Mouse (Mus musculus): ENCODE results near the gene Gnb5.
A peak's percentile ranks its signal among the peaks of the same experiment; 100 is the strongest.
"Not testable (repeated sequence)": the region's sequence is repeated elsewhere in the genome, so short reads cannot be mapped to it uniquely, and the experiment has no call there.

The Gnb5 gene

GRCm38 (mm10) chr9:75357087-75357654, 51.1 kb downstream of the Gnb5 start:
- no peak for DNase-seq (ENCODE audit: inconsistent ontology term)

GRCm38 (mm10) chr9:75361699-75362098, 55.6 kb downstream of the Gnb5 start:
- peak; percentile 62 for DNase-seq (ENCODE audit: inconsistent ontology term)

- DNase-seq (ENCODE audit: inconsistent ontology term), result no peak
Measured at GRCm38 (mm10) chr9:75362201-75362600, 56.1 kb downstream of the Gnb5 start.

- no peak for DNase-seq (ENCODE audit: inconsistent ontology term)
Measured at GRCm38 (mm10) chr9:75363001-75363400, 56.9 kb downstream of the Gnb5 start.

GRCm38 (mm10) chr9:75363702-75364101, 57.6 kb downstream of the Gnb5 start:
- not testable (repeated sequence) for DNase-seq (ENCODE audit: inconsistent ontology term)

- no peak for DNase-seq (ENCODE audit: inconsistent ontology term)
Measured at GRCm38 (mm10) chr9:75365195-75365594, 59.1 kb downstream of the Gnb5 start.

GRCm38 (mm10) chr9:75366191-75366590, 60.1 kb downstream of the Gnb5 start:
- peak; percentile 42 for DNase-seq (ENCODE audit: inconsistent ontology term)

- DNase-seq (ENCODE audit: inconsistent ontology term), result no peak
Measured at GRCm38 (mm10) chr9:75368779-75369178, 62.7 kb downstream of the Gnb5 start.

- DNase-seq (ENCODE audit: inconsistent ontology term), result peak; percentile 54
Measured at GRCm38 (mm10) chr9:75375606-75376005, 69.5 kb downstream of the Gnb5 start.

- DNase-seq (ENCODE audit: inconsistent ontology term), result no peak
Measured at GRCm38 (mm10) chr9:75376428-75376827, 70.3 kb downstream of the Gnb5 start.

GRCm38 (mm10) chr9:75378774-75379173, 72.7 kb downstream of the Gnb5 start:
- no peak for DNase-seq (ENCODE audit: inconsistent ontology term)

- DNase-seq (ENCODE audit: inconsistent ontology term), result no peak
Measured at GRCm38 (mm10) chr9:75382825-75383224, 76.7 kb downstream of the Gnb5 start.

GRCm38 (mm10) chr9:75383785-75384184, 77.7 kb downstream of the Gnb5 start:
- no peak for DNase-seq (ENCODE audit: inconsistent ontology term)

GRCm38 (mm10) chr9:75384337-75384962, 78.4 kb downstream of the Gnb5 start:
- no peak for DNase-seq (ENCODE audit: inconsistent ontology term)

- DNase-seq (ENCODE audit: inconsistent ontology term), result no peak
Measured at GRCm38 (mm10) chr9:75385218-75385974, 79.3 kb downstream of the Gnb5 start.

- DNase-seq (ENCODE audit: inconsistent ontology term), result no peak
Measured at GRCm38 (mm10) chr9:75393251-75393650, 87.2 kb downstream of the Gnb5 start.
